Mouse (Mus musculus) MN1 (cell line): ENCODE results near the gene Fgfr2.

Experiments used
- DNase-seq: peaks from one replicate; pipeline ENCODE4 v3.0.0-alpha.2; 2016; ENCODE audit warnings: low spot score

Fgfr2 gene

GRCm38 (mm10) chr7:130590845-130591437 is 2532.2 kb downstream of the Fgfr2 start:
- DNase-seq: no peak

GRCm38 (mm10) chr7:130590081-130590828 is 2532.9 kb downstream of the Fgfr2 start:
- DNase-seq: no peak

- DNase-seq: no peak
Observed at GRCm38 (mm10) chr7:130586521-130587072, 2536.6 kb downstream of the Fgfr2 start.

GRCm38 (mm10) chr7:130578607-130579006 is 2544.5 kb downstream of the Fgfr2 start:
- no peak for DNase-seq

DNA sequence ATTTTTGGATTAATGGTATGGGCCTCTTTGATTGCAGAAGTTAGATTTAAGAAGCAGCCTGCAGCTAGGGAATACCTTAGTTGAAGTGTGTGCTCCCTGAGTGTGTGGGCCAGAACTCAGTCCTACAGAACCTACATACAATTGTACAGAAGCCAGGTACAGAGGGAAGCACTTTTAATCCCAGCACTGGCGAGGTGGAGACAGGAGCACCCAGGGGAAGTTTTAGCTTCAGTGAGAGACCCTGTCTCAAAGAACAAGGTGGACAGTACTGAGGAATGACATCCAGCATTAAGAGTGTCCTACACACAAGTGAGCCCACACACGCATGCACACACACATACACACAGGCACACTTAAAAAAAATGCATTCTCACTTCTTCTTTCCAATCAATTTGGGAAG is 2545.1 kb downstream of the Fgfr2 start:
- no peak for DNase-seq

- DNase-seq: no peak
Observed at GRCm38 (mm10) chr7:130577388-130578003, 2545.7 kb downstream of the Fgfr2 start, which contains the start of gene Tacc2. Gene Tacc2, plus strand, starts transcription at chr7:130577438.

- no peak for DNase-seq
Observed at GRCm38 (mm10) chr7:130576981-130577380, 2546.2 kb downstream of the Fgfr2 start.

DNA sequence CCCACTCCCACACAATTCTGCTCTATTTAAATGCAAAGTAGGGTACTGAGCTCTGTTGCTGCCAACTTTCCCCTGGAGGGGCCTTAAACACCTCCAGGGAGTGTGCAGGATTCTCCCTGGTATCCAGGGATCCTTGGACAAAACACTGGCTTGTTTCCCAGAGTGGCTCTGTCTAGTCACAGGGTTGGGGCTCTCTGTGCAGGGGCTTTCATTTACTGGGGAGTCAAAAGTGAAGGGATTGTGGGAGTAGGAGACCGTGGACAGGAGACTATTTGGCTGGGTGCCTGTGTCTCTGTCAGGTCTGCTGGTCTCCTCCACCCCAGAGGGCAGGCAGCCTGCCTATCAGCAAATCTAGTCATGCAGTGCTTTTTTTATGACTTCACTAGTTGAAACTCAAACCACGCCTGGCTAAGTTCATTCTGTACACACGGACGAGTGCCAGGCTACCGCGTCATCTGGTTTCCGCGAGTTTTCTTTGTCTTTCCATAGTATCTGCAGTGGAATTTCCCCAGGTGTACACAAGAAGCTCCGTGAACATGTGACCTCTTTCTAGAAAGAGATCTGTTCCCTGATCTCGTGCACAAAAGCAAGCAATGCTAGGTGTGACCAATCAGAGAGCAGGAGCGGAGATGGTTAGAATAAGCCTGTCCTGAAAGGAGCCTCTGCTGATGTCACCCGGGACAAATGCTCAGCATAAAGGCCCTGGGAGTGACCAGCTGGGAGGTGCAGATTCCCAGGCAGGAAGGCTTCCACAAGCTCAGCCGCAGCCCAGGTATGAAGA is 2548.7 kb downstream of the Fgfr2 start:
- peak; percentile 83 for DNase-seq

GRCm38 (mm10) chr7:130573746-130574145 is 2549.4 kb downstream of the Fgfr2 start:
- DNase-seq: no peak

DNA sequence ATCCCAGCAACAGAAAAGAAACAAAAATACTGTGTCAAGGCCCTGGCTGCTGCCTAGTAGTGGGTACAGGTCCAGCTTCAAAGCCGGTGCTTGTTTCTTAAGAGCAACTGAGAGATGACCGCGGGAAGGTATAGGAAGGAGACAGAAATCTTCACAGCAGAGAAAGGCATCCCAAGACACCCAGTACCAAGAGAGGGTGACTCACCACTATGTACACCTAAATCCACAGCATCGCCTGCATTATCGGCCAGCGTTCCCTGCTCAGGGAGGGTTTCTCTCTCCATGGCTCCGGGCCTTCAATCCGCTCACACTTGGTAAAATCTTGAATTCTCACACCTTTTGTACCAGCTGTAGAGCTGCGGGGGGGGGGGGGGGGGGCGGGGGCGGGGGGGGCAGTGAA is 2550.3 kb downstream of the Fgfr2 start, which contains the start of gene Nsmce4a:
Nsmce4a (minus strand) TSS at position 298 of the 400 bp plus-strand sequence.
- DNase-seq: no peak

- DNase-seq: no peak
Observed at GRCm38 (mm10) chr7:130570472-130570871, 2552.7 kb downstream of the Fgfr2 start.

GRCm38 (mm10) chr7:130568783-130569436 is 2554.2 kb downstream of the Fgfr2 start:
- no peak for DNase-seq

- no peak for DNase-seq
Observed at GRCm38 (mm10) chr7:130564596-130564995, 2558.6 kb downstream of the Fgfr2 start.

GRCm38 (mm10) chr7:130563880-130564279 is 2559.3 kb downstream of the Fgfr2 start:
- DNase-seq: no peak

- DNase-seq: no peak
Observed at GRCm38 (mm10) chr7:130563276-130563675, 2559.9 kb downstream of the Fgfr2 start.

DNA sequence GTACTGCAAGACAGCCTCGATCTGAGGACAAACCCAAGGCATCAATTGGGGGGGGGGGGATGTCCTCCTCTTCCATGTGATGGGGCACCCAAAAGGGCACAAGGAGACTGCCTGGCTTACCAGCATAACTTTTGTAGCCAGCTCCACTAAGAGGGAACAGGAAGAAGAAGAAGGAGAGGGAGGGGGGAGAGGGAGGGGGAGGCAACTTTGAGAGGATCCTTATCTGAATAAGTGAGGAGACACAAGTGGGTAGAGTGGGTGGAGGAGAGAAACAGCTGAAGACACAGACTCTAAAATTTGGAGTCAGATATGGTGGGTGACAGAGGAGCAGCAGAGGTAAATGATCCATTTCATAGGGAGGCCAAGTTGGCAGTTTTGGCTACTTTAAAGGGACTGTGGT is 2562.2 kb downstream of the Fgfr2 start:
- no peak for DNase-seq

- DNase-seq: no peak
Observed at GRCm38 (mm10) chr7:130558592-130558991, 2564.6 kb downstream of the Fgfr2 start.

DNA sequence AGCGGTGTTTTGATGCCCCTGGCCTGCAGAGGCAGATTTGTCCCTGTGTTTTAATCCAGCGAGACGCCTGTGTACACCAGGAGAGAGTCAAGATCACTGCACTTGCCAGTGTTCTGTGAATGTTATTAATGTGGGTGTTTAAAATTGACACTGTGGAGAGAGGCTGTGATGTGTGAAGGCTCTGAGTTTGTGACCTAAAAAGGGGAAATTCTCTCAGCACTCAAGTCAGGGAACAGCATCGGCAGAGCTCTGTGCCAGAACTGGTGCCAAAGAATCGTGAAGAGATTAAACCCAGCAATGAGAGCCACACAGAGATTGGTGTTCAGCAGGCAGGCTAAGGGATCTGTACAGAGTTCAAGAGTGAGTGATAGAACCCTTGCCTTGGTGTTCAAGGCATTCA is 2567.6 kb downstream of the Fgfr2 start:
- DNase-seq: no peak

- no peak for DNase-seq
Observed at GRCm38 (mm10) chr7:130553321-130553720, 2569.8 kb downstream of the Fgfr2 start.

DNA sequence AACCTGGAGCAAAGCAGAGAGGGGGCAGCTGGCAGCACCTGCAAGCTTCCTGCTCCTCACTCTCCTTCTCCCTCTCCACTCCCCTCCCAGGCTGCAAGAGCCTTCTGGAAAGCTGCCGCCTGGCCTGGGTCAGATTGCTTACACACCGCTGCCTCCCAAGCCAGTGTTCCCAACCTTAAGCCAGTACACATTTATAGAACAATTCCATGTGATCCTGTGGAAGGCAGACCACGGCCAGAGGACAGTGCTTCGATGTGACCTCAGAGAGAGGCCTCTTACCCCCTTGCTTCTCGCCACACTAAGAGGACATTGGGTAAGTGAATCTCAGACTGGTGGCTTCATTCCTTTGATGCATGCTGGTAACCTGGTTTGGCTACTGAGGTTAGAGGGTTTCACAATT is 2570.4 kb downstream of the Fgfr2 start:
- no peak for DNase-seq

DNA sequence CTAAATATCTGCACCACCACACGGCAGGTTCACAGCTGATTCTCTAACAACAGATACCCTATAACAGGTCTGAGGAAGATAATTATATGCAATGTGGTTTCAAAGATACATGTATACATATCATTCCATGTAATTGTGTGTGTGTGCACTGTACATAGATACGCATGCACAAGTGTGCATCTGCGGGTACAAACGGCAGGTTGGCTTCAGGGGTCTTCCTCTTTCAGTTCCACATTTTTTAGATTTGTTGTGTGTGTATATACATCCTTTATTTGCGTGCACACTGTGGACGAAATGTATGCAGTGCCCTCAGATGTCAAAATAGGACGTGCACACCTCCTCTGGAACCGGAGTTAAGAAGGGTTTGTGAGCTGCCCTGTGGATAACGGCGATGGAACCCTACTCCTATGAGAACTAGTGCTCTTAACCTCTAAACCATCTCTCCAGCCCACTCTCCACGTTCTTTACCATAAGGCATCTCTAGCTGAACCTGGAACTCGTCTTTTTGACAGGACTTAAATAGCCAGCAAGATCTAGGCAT is 2575.4 kb downstream of the Fgfr2 start:
- DNase-seq: no peak
